Mouse (Mus musculus) right cerebral cortex, postnatal 25 days (tissue): ENCODE data around the gene Ptpn4.

Experiments used
- DNase-seq: peaks from one replicate; pipeline ENCODE4 v3.0.0; 2022

Ptpn4 gene

DNA sequence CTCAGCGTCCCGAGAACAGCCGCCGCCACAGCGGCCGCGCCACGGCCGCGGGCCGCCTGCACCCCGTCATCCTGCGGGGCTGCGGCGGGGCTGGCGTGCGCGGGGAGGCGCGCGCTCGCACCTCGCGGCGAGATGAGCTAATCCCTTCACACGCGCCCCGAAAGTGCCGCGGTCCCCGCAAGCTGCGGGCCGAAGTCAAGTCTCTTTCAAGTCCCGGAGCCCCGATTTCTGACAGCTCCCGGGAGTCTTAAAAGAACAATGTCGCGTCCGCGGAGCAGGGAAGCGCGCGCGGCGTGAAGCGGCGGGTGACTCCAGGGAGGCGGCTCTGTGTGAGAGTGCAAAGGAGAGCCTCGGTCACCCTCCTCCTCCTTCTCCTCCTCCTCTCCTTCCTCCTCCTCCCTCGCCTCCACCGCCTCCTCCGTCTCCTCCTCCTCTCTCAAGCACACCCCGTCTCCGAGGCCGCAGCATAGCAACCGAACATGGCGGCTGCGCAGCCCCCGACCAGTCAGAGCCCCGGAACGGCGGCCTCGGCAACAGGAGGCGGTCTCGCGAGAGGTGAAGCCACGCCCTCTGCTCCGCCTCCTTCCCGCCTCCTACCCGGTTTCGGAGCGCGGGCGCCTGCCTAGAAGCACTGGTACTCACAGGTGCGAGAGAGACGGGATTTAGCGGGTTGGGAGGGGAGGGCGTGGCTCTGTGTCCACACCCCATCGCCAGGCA, at the start of gene Ptpn4:
Gene Ptpn4 (minus strand): TSS at position 579 of the 717 bp plus-strand sequence.
- peak; percentile 98 for DNase-seq

DNA sequence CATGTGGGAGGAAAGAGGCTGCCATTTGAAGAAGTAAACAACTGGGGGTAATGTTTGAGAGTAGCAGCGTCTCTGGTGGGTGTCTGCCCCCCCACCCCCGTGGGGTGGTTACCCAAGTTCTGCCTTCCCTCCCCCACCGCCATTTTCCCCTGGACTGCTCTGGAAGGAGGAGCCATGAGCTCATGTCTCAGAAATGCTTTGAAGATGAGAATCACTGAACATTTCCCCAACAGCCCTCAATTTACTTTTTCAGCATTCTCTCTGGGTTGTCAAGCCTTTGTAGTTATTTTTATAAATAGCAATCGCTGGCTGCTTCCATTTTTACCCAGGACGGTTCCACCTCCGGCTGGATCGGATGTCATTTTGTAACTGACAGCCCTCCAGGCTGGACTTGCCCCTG, 48.9 kb upstream of the Ptpn4 start:
- no peak for DNase-seq

DNA sequence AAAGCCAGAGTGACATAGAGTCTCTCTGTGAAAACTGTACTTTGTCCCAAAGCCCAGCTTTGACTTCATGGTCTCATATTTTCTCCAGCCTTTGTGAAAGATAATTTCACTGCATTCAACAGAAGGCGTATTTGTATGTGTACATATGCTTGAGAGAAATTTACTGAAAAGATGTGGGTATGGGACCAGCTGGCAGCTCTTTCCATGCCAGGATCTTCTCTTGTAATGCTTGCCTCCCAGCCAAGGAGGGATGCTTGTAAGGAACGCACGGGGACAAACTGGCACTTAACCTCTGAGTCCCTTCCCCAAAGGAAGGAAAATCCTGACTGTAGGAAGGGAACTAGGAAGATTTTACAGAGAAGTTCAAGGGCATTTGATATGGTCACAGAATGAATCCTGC, 46.9 kb upstream of the Ptpn4 start:
- peak; percentile 41 for DNase-seq

DNA sequence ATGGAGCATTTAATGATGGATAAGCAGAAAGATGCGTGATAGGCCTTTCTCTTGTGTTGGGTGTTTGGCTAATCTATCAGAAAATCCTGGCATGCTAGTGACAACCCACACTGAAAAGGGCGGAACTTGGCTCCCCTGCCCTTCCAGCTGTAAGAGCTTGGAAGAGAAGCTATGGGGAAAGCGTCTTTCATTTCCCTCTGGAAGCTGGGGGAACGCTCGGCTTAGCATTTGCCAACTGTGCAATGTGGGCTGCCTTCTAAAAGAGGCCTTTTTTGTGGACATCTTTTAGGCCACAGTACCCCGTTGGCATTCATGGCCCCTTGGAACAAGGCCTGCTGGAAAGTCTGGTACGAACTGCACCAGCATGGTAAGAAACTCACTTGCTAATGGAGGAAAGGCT, 41.5 kb upstream of the Ptpn4 start:
- peak; percentile 32 for DNase-seq

DNA sequence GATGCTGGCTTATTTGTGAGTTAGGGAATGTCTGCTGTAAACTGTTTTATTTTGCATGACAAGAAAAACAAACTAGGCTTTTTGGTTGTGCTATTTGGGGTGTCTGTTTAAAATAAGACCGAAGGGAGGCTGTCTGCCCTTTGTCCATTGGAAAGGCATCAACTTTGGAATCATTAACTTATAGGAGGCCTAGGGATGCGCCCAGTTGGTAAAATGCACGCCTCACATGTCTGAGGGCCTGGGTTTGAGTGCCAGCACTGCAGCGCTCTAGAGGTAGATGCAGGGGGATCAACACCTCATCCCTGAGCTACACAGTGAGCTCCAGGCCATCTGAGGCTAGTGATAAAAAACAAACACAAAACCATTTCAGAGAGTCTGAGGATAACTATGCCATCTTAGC, 40.1 kb upstream of the Ptpn4 start:
- no peak for DNase-seq

DNA sequence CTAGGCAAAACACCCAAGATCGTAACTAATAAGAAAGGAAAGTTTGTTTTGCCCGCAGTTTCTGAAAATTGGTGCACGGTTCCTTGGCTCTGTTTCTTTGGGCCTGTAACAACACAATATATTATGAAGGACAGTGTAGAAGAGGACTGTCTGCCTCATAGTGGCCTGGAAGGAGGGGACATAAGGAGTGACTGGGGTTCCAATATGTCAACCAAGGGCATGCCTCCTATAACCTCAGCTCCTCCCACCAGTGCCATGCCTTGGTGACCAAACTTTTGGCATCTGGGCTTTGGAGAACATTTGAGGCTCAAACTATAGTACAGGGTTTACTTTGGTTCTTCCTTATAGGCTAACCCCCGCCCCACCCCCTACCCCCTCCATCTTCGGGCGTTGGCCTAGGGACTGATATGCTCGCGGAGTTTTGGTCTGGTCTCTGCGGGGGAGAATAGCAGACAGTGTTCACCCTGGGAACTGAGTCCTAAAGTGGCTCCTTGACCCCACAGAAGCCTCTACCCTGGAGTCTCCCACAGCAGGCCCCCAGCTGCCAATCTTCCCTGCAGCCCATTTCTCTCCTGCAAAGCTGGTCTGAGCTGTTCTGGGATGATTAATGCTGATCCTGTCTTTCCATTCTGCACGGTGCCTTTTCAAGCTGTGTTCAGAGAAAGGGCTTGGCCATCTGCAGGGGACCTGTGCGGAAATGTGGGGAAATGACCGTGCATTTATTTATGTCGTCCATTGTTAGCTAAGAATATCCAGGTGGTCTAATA, 31.2 kb upstream of the Ptpn4 start:
- no peak for DNase-seq

DNA sequence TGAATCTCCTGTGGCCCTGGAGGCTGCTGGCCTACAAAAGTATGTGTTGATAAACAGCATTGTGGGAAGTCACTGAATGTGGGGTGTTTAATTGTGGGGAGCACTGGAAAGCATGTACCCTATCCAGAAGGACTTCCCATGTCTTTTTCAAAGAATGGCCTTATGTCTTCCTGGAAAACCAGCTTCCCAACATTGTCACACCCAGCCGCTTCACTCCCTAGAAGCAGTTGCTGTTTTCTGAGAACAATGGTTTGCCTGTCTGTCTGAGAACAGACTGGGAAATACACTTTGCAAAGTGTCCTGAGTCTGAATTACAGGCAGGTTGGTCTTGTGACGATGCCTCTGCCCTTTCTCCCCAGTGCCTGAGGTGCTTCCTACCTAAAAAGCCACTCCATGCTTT, 29.9 kb upstream of the Ptpn4 start:
- no peak for DNase-seq

DNA sequence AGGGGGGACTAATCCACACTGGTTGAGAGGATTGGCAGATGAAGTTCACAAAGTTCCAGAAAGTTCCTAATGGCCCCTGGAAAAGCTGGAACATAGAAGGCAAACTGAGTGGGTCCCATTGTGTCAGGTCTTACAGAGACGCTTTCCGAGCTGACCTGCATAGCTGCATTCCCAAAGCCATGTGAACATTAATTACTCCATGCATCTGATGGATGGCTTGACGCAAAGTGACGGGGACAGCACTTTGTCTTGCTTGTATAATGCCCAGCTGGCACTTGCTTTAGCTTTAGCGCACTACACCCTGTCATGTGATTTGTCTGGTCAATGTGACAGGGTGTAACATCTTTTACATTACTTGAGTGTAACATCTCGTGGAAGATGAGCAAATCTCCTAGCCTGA, 27.9 kb upstream of the Ptpn4 start:
- no peak for DNase-seq

DNA sequence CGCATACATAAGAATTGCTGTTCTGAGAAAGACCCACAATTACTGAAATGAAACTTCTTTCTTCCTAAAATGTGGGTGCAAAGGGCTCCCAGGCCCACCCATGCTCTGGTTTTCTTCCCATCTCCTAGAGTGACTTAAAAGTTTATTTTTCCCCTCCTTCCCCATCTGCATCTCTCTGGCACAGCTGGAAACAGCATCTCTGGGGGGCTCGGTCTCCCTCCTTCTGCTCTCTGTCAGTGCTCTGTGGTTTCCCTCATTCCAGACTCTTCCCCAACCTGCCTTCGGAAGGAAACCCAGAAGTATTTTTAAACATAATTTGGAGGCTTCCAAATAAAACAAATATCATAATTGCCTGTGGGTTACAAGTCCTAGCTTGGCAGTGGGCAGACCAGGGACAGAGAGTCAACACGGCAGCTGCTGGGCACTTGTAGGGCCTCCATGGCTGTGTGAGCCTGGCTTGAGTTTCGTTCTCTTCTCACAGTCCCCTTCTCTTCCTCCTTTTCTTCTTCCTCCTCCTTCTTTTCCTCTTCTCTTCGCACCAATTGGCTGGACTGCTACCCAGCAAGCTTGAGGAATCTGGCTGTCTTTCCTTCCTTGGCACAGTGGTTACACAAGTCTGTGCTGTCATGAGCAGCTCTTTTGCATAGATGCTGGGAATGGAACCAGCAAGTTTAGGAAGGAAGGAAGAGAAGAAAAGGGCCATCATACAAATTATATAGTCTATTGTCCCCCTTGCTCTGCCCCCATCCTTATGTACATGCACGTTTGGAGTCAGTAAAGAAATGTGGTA, 26.3 kb upstream of the Ptpn4 start:
- DNase-seq, result peak; percentile 27

DNA sequence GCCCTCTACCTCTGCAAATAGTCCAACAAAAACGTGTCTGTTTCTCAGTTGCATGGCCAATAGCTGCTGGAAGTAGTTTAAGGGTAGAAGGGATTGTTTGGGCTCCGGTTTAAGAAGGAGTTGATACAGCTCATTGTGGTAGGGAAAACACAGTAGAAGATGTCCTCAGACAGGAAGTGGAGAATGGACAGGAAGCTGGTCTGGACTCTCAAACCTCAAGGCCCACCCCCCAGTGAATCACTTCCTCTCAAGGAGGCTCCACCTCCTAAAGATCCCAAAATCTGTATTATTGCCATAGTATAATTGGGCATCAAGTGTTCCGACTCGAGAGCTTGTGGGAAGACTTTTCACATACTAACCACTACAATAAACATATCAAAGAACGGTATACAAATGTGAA, 22.2 kb upstream of the Ptpn4 start:
- no peak for DNase-seq

DNA sequence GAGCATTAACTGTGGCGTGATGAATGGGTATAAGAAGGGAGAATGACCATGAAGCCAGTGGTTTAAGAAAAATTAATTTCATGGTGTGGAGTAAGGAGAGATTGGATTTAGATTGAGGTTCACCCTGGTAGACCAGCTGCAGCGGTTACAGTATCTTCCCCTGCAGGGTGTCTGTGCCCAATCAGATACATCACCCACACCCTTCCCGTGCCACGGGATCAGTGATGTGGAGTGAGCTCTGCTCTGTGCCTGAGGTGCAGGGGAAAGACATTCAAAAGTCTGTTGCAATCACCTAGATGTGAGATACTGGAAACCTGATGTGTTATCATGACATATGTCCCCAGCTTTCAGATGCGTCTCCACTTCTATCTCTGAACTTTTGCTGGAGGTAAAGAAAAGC, 15.6 kb upstream of the Ptpn4 start:
- DNase-seq, result no peak

DNA sequence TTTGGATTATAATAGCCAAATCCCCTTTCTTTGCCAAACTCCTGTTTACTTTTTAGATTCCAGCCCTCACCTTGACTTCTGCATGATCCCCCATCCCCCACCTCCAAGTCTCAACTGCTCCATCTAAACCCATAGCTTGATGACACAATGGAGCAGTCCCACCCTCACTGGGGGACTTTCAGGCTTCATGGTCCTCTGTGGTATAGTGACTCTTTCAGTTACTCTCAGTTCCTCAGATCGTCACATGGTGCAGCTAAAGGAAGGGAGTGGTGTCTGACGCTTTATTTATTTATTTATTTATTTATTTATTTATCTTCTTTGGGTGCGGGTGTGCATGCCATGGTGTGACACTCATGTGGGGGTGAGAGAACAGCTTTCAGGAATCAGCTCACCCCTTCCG, 14.9 kb upstream of the Ptpn4 start:
- no peak for DNase-seq

DNA sequence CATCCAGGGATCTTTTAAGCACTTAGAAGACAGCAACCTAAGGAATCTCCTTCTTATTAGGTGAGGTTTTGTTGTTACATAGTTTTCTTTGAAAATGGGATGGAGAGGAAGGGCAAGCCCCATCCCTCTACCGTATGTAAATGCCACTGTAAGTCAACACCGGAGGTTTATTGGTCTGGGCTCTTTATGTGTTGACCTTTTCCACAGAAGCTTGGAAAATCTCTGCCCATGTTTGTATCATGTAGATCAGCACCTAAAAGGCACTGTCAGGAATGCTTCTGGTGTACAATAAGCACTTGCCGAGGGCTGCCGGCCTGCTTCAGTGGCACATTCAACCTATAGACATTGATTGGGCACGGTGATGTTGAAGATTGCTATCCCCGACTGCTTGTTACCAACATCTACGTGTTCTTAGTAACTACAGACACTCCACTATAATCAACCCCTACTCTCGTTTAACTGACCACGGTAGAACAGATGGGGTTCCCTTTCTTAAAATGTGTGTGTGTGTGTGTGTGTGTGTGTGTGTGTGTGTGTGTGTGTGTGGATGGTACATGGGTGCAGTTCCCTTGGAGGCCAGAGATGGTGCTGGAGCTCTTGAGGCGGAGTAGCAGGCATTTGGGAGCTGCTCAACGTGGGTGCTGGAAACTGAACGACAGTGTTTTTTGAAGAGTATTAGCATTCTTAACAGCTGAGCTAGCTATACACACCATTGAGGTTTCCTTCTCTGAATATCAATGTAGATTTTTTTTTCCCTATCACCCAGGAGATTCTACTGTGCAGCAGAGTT, 11.9 kb upstream of the Ptpn4 start:
- no peak for DNase-seq

DNA sequence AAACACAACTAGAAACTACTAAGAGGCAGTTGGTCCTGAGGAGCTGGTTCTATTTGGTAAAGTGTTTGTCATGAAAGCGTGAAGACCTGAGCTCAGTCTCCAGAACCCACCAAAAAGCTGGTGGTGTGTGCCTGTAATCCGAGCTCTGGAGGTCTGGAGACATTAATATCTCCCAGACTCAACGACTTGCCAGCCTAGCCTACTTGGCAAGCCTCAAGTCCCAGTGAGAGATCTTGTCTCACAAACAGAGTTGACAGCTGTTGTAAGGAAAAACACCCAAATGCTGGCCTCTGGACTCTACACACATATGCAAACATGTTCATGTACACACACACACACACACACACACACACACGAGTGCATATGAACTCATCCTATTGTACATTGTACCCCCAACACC, 7.9 kb upstream of the Ptpn4 start:
- no peak for DNase-seq

DNA sequence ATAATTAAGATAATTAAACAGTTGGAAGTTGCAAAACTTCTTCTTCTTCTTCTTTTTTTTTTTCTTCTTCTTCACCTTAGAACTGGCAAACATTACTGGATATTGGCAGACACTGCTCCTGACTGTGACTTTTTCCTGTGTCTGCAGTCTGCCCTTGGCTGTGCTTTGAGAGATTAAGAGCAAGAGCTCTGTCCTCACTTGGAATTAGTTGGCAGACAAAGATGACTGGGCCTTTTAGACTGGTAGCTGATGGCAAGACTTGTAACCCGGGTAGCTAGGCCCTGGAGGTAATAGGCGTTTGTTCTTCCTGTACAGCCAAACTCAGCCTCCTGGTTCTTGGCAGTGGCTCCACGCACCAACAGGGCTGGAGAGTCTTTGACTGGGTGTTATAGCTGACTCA, 5.7 kb upstream of the Ptpn4 start:
- no peak for DNase-seq

DNA sequence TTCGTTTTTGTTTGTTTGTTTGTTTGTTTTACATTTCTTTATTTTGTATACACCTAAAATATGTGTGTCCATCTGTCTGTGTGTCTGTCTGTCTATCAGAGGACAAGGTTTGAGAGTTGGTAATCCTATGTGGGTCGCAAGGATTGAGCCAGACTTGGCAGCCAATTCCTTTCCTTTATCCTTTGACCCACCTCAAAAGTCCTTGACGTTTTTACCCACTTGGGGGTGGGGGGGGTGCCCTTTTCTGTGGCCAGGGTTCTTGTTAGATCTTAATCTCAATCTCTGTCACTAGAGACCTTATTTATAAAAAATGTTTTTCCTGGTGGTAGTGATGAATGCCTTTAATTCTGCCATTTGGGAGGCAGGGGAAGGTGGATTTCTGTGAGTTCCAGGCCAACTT, 828 bp upstream of the Ptpn4 start:
- no peak for DNase-seq

DNA sequence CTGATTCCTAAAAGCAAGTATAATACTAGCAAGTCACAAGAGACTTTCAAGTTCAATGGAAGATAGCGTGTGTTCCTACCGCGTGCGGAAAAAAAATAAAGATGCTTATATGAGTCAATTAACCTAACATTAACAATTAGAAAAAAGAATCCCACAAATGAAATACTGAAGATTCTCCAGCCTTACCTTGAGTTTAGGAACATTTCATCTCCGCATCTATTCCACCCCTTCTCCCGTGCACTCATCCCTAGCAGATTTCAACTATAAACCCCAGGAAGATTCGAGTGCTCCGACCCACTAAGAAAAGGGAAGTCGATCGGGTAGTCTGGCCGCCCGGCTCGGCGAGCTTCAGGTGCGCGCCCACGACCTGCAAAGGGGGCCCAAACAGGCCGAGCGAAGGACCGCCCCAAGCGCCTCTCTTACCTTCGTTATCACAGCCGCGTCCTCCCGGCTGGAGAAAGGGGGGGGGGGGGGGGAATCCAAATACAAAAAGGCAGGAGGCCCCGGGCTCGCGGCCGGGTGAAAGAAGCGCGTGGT, 866 bp downstream of the Ptpn4 start:
- no peak for DNase-seq

DNA sequence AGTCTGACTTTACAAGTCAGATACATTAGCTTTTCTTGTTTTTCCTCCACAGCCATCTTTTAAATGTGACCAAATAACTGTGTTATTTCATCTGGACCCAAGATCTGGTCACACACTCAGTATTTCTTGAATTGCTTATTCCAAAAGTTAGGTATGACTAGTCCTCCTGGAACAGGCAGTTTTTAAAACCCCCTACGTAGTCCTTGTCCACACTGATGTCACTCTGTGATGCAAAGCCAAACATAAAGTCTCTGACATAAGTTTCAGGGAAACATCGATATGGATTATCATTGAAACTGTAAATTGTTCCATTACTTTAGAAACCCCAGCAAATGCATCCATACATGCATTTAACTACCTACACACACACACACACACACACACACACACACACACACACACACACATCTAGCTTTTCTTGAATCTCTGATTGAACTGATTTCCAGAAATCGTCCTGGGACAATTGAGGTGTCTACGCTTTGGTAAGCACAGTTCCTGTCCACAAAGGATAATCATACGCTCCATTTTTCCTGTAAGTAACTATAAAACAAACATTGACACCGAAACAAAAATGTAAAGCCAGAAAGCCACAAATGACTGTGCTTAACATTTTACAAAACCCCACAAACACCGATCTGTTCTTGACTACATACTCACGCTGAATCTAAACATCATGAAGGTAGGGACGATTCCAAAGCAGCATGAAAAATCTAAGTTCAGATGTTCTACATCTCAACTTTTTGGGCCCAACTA, 1.5 kb downstream of the Ptpn4 start:
- no peak for DNase-seq

DNA sequence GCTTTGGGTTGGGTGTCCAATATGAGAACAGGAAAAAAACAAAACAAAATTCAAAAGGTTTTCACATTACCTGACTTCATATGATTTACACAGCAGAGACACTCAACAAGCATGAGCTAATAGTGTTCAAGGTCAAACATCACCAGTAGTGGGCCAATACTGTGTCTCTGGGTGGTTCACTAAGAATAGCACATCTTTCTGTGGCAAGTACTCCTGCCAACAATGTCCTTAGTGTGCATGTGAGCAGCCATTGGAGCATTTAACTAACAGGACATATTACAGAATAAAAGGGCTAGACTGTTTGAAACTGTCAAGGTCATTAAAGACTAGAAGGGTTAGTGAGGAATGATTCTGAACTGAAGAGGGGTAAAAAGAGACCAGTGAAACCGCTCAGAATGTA, 9.3 kb downstream of the Ptpn4 start:
- DNase-seq, result no peak

DNA sequence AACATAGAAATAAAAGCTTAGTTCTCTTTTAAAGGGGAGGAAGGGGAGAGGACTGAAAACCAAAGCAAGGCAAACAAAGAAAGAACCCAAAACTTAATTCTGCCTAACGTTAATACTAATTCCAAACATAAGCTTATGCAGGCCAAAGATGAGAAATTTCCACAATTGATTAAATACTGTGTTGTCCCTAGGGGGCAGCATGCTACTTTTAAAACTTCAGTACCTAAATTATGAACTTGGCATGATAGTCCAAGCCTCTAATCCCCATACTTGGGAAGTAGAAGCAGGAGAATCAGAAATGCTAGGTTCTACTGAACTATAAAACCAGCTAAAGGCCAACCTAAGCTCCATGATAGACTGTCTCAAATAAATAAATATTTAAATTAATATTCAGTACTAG, 18.7 kb downstream of the Ptpn4 start:
- DNase-seq, result no peak

DNA sequence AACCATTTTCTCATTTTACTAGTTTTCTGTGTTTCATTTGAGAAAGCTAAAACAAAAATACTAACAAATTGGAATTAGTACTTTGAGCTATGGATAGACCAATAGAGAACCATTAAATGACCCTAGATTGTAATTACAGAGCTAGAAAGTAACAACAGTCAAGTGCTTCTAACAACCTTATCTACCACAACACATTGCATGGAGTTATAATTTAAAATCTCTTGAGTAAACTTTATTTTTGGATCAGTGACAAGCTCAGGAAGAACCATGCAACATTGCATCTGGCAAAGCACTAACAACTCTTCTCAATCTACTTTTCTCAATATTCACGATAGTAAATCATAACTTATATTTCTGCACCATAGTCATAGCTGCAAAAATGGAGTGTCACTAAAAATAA, 29.7 kb downstream of the Ptpn4 start:
- DNase-seq, result no peak

DNA sequence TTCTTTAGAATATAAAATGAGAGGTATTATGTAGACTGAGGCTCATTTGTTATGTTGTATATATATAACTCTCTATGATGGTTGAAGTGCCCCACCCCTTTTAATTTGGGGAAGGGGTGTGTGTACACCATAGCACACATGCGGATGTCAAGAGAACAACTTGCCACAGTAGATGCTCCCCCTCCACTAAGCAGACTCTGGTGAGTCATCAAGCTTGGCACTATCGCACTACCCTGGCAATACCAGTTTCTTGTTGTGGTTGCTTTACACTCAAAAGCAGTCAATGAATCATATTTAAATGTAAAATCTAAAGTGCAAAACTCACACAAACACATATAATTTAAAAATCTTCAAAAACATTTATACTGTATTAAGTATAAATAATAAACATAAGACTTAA, 31.4 kb downstream of the Ptpn4 start:
- DNase-seq, result peak; percentile 17
